Mouse (Mus musculus): ENCODE data around the gene Capn9.
A peak's percentile ranks its signal among the peaks of the same experiment; 100 is the strongest.

Gene Capn9

GRCm38 (mm10) chr8:124572430-124572775 is 3.5 kb upstream of the Capn9 start:
- no peak for DNase-seq

GRCm38 (mm10) chr8:124573552-124574340 is 2.2 kb upstream of the Capn9 start:
- DNase-seq = peak; percentile 93

- DNase-seq = no peak
These were observed 840 bp downstream of the Capn9 start for GRCm38 (mm10) chr8:124576751-124577150.

- no peak for DNase-seq
These were observed 10.0 kb downstream of the Capn9 start for GRCm38 (mm10) chr8:124585718-124586425.

GRCm38 (mm10) chr8:124586556-124586955 is 10.6 kb downstream of the Capn9 start:
- DNase-seq = no peak

GRCm38 (mm10) chr8:124589393-124589792 is 13.5 kb downstream of the Capn9 start:
- DNase-seq = no peak

GRCm38 (mm10) chr8:124604066-124604465 is 28.2 kb downstream of the Capn9 start:
- no peak for DNase-seq

GRCm38 (mm10) chr8:124608239-124608971 is 32.5 kb downstream of the Capn9 start:
- DNase-seq = peak; percentile 46

GRCm38 (mm10) chr8:124608972-124609353 is 33.1 kb downstream of the Capn9 start:
- no peak for DNase-seq

GRCm38 (mm10) chr8:124614325-124614724 is 38.4 kb downstream of the Capn9 start:
- no peak for DNase-seq

GRCm38 (mm10) chr8:124617266-124617869 is 41.5 kb downstream of the Capn9 start:
- peak; percentile 74 for DNase-seq

GRCm38 (mm10) chr8:124618252-124618651 is 42.3 kb downstream of the Capn9 start:
- no peak for DNase-seq

GRCm38 (mm10) chr8:124621255-124621654 is 45.3 kb downstream of the Capn9 start:
- no peak for DNase-seq

- no peak for DNase-seq
These were observed 50.3 kb downstream of the Capn9 start for GRCm38 (mm10) chr8:124626251-124626650.

GRCm38 (mm10) chr8:124630489-124630888 is 54.6 kb downstream of the Capn9 start:
- no peak for DNase-seq

- no peak for DNase-seq
These were observed 55.0 kb downstream of the Capn9 start for GRCm38 (mm10) chr8:124630891-124631290.

GRCm38 (mm10) chr8:124631966-124632365 is 56.1 kb downstream of the Capn9 start:
- DNase-seq = no peak

- no peak for DNase-seq
These were observed 57.2 kb downstream of the Capn9 start for GRCm38 (mm10) chr8:124633001-124633703.

GRCm38 (mm10) chr8:124634411-124635246 is 58.7 kb downstream of the Capn9 start:
- no peak for DNase-seq

GRCm38 (mm10) chr8:124635247-124635502 is 59.3 kb downstream of the Capn9 start:
- no peak for DNase-seq

GRCm38 (mm10) chr8:124641599-124641998 is 65.7 kb downstream of the Capn9 start:
- DNase-seq = no peak
